Mouse (Mus musculus) midbrain, embryonic 15.5 days (tissue): ENCODE measurements around the gene Pigz. TPM values are rescaled to one million over a fixed set of nuclear protein-coding genes. Genes with fewer than 3 reads are reported as not detected.

Experiments
- ATAC-seq: fragments of 200-750 bp; cut with Nextera tagmentation; replicated peaks from 2 replicates; pipeline ENCODE4 v1.8.0; 2017; ENCODE audit warnings: moderate TSS enrichment
- H3K27ac ChIP-seq: fragments of 300-500 bp; sonication (generic); 2 replicates; pipeline ENCODE4 v1.5.1; 2015; ENCODE audit warnings: mild to moderate bottlenecking, inconsistent platforms
- H3K27me3 ChIP-seq: fragments of 300-500 bp; sonication (generic); replicated peaks from 2 replicates; pipeline ENCODE4 v1.6.1; 2015; ENCODE audit warnings: inconsistent platforms
- H3K36me3 ChIP-seq: fragments of 300-500 bp; sonication (generic); replicated peaks from 2 replicates; pipeline ENCODE4 v1.6.1; 2015; ENCODE audit warnings: inconsistent platforms
- H3K4me1 ChIP-seq: fragments of 300-500 bp; sonication (generic); 2 replicates; pipeline ENCODE4 v1.6.1; 2015; ENCODE audit warnings: inconsistent platforms
- H3K4me2 ChIP-seq: fragments of 300-500 bp; sonication (generic); 2 replicates; pipeline ENCODE4 v1.6.1; 2015; ENCODE audit warnings: inconsistent platforms, mild to moderate bottlenecking, moderate library complexity
- H3K4me3 ChIP-seq: fragments of 300-500 bp; sonication (generic); 2 replicates; pipeline ENCODE4 v1.5.1; 2015; ENCODE audit warnings: mild to moderate bottlenecking, inconsistent platforms
- H3K9ac ChIP-seq: fragments of 300-500 bp; sonication (generic); 2 replicates; pipeline ENCODE4 v1.6.1; 2015; ENCODE audit warnings: mild to moderate bottlenecking, inconsistent platforms
- H3K9me3 ChIP-seq: fragments of 300-500 bp; sonication (generic); 2 replicates; pipeline ENCODE4 v1.6.1; 2016; ENCODE audit warnings: inconsistent platforms
- WGBS: fragments of 180-500 bp; shearing (Covaris S2); methylation state at CpG from one replicate; pipeline ENCODE4 v1.1.7; 2015; ENCODE audit warnings: mixed read lengths; 5-methylcytosine and 5-hydroxymethylcytosine counted together
- polyA plus RNA-seq: library from polyadenylated mRNA; unstranded; fragments of >200 nt; fragmentation: Nextera tagmentation; extraction: Ambion mirVana; gene quantifications from 2 replicates; pipeline ENCODE4 v1.2.1, GENCODE M21; 2015

The Pigz gene
- 2.8 and 3.4 TPM in 2 replicates for polyA plus RNA-seq

- ATAC-seq: peak; percentile 10
- Histone ChIP-seq H3K4me2 (peak within 1 kb of the TSS; percentile 81), H3K4me3 (peak within 1 kb of the TSS; percentile 41), H3K27me3 (0 out of 2 replicates have a peak, but pooled peaks cover 3% of the 10 kb centered on the region), H3K27ac (peak within 1 kb of the TSS; percentile 91), H3K4me1 (peaks cover 34% of the 10 kb centered on the region), H3K36me3 (no peaks in the 10 kb centered on the region), H3K9me3 (no peaks in the 10 kb centered on the region), H3K9ac (peak within 1 kb of the TSS; percentile 54)
- 4% methylated on average over 42 of the region's 42 CpGs for WGBS
Observed at GRCm38 (mm10) chr16:31933751-31934549, at the start of gene Pigz. Pigz (plus strand) TSS chr16:31933851.

GRCm38 (mm10) chr16:31883902-31884301, 49.7 kb upstream of the Pigz start:
- no peaks in the 10 kb centered on the region for H3K36me3 ChIP-seq
- H3K4me3 ChIP-seq: no peak overlapping the region
- peak; percentile 57; the same call in 1 of the 2 replicates for ATAC-seq
- peaks cover 5% of the 10 kb centered on the region; the same call in 1 of the 2 replicates for H3K4me1 ChIP-seq
- no peaks in the 10 kb centered on the region for H3K27me3 ChIP-seq
- WGBS: 17% methylated on average over 6 of the region's 6 CpGs
- H3K9me3 ChIP-seq: no peaks in the 10 kb centered on the region
- H3K4me2 ChIP-seq: no peak overlapping the region
- H3K27ac ChIP-seq: no peak overlapping the region
- H3K9ac ChIP-seq: no peak overlapping the region

- Histone ChIP-seq H3K9me3 (no peaks in the 10 kb centered on the region), H3K36me3 (no peaks in the 10 kb centered on the region), H3K27ac (no peak overlapping the region), H3K4me1 (no peaks in the 10 kb centered on the region), H3K27me3 (no peaks in the 10 kb centered on the region), H3K4me3 (no peak overlapping the region), H3K4me2 (no peak overlapping the region), H3K9ac (no peak overlapping the region)
- 55% methylated on average over 7 of the region's 7 CpGs for WGBS
- ATAC-seq: no peak
Observed at GRCm38 (mm10) chr16:31890907-31891306, 42.7 kb upstream of the Pigz start.

- WGBS: 71% methylated on average over 5 of the region's 5 CpGs
- Histone ChIP-seq H3K36me3 (no peaks in the 10 kb centered on the region), H3K4me1 (peaks cover 16% of the 10 kb centered on the region), H3K4me2 (no peak overlapping the region), H3K4me3 (no peak overlapping the region), H3K9ac (no peak overlapping the region), H3K9me3 (no peaks in the 10 kb centered on the region), H3K27me3 (no peaks in the 10 kb centered on the region), H3K27ac (no peak overlapping the region)
- no peak for ATAC-seq
Observed at GRCm38 (mm10) chr16:31893396-31894141, 40.1 kb upstream of the Pigz start.

- Histone ChIP-seq H3K36me3 (no peaks in the 10 kb centered on the region), H3K27ac (peak overlapping the region; percentile 75), H3K27me3 (no peaks in the 10 kb centered on the region), H3K9me3 (no peaks in the 10 kb centered on the region), H3K4me3 (peak overlapping the region; percentile 31), H3K9ac (peak overlapping the region; percentile 44), H3K4me2 (peak overlapping the region; percentile 58), H3K4me1 (peaks cover 16% of the 10 kb centered on the region)
- 7% methylated on average over 29 of the region's 29 CpGs for WGBS
- peak; percentile 80 for ATAC-seq
Observed at GRCm38 (mm10) chr16:31896971-31897774, 36.5 kb upstream of the Pigz start.

DNA sequence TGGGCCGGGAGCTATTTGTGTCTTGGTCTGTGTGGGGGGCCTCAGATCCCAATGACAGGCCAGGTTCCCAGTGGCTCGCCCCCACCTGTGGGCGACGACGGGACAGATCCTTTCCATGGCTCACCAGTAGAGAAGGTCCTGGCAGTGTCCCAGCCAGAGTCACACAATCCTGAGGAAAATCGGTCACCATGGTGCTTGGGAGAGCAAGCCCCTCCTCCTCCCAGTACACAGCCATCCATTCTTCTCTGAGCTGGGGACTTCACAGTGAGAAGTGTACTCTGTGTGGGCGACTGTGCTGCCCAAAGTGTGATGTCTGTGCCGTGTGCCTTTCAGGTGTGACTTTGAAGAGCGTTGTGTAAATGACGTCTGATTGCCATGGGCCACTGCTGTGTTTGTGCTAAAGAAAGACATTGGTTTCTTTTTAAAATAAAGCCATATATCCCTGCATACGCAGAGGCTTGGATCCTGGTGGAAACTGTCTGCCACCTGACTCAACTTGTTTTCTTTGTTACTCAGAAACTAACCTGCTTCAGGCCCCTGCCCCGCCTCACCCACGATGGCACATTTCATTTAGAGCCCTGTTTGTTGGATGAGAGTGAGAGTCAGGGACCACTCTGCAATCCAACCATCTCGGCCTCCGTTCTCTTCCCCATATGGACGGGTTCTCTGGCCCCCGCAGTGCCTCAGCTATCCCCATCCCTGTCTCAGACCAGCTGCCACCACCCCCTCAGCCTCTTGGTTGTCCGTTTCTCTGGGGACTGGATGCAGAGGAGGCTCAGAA, 34.9 kb upstream of the Pigz start:
- H3K27ac ChIP-seq: peak overlapping the region; percentile 75
- WGBS: 71% methylated on average over 18 of the region's 18 CpGs
- no peaks in the 10 kb centered on the region for H3K27me3 ChIP-seq
- peaks cover 16% of the 10 kb centered on the region for H3K4me1 ChIP-seq
- no peaks in the 10 kb centered on the region for H3K9me3 ChIP-seq
- H3K4me2 ChIP-seq: no peak overlapping the region
- ATAC-seq: peak; percentile 62
- H3K9ac ChIP-seq: no peak overlapping the region
- no peak overlapping the region for H3K4me3 ChIP-seq
- H3K36me3 ChIP-seq: no peaks in the 10 kb centered on the region

- no peak for ATAC-seq
- Histone ChIP-seq H3K27ac (no peak overlapping the region), H3K4me2 (no peak overlapping the region), H3K27me3 (no peaks in the 10 kb centered on the region), H3K36me3 (no peaks in the 10 kb centered on the region), H3K4me1 (peaks cover 27% of the 10 kb centered on the region), H3K9ac (no peak overlapping the region), H3K9me3 (no peaks in the 10 kb centered on the region), H3K4me3 (no peak overlapping the region)
- WGBS: 82% methylated on average over 1 of the region's 1 CpGs
Observed at GRCm38 (mm10) chr16:31901886-31902285, 31.8 kb upstream of the Pigz start.

DNA sequence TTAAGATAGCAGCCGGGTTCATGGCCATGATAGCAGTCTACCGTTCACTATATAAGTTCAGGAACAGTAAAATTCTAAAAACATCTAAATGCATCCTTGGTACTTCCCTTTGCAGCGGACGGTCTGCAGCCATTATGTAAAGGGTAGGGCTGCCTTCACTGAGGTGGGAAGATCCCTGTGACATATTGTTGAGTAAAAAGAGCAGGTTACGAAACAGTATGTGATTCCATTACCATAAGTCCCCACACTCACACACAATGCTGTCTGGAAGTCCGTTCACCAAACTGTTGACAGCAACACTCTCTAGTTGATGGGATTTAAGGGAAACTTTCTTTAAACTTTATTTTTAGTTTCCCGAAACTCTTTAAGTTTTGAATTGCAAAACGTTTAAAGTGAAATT, 30.4 kb upstream of the Pigz start:
- Histone ChIP-seq H3K4me1 (peaks cover 17% of the 10 kb centered on the region), H3K4me3 (no peak overlapping the region), H3K27me3 (no peaks in the 10 kb centered on the region), H3K36me3 (no peaks in the 10 kb centered on the region), H3K9me3 (no peaks in the 10 kb centered on the region), H3K4me2 (no peak overlapping the region), H3K9ac (no peak overlapping the region), H3K27ac (no peak overlapping the region)
- ATAC-seq: no peak
- WGBS: 90% methylated on average over 8 of the region's 8 CpGs

DNA sequence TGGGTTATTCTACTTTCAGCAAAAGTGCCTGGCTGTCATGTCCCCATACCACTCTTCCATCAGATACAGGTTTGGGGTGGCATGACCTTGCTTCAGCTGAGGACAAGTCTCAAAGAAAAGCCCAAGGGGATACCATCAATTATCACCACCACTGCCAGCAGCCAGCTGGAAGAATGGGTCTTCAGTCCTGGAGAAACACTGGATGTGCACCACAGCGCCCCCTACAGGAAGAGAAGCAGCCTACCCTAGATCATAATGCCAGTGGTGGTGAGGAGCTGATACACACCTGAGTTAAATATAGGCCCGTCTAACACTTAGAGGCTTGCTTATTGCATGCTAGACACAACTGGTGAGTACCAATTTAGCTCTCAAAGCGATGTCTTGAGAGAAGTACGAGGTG, 28.3 kb upstream of the Pigz start:
- H3K9me3 ChIP-seq: no peaks in the 10 kb centered on the region

DNA sequence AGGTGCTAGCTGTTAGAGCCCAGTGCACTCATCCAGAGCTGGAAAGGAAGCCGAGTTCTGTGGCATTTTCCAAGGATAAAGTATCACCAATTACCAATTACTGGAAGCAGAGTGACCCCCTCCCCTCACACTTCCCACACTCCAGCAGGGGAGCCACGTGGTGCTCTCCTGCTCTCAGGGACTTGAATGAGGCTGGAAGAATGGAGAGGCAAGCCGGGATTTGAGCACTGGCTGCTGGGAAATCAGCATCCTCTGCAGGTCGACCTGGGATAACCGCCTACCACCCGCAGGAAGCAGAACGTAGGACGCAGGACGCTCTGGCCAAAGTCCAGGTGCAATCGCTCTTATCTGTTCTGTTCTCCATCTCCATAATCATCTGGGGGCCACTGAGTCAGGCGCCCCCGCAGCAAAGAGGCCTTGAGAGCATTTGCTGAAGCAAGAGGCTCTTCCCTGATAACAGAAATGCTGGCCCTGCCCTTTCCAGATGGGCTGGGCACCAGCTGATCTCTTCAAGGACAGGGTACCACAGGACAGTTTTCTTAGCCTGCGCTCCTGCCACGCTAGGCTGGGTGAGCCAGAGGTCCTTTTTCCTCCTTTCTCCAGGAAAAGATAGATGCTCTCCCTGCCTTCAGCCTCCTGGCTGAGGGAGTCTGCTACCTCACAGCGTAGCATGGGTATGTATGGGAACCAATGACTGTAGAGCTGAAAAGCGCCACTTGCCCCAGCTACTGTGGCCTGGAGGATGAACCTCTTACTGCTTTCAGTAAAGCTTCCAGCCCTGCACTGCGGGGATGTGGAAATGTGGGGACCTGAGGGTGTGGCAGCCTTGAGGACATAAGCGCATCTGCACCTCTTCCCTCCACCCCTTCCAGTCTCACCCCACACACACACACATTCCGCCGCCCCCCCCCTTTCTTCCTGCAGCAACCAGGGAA, 27.5 kb upstream of the Pigz start:
- H3K9ac ChIP-seq: no peak overlapping the region

More for the DNA sequence above, 28.3 kb upstream of the Pigz start:
- no peaks in the 10 kb centered on the region for H3K36me3 ChIP-seq
- H3K27me3 ChIP-seq: no peaks in the 10 kb centered on the region
- ATAC-seq: no peak
- H3K4me2 ChIP-seq: no peak overlapping the region
- peaks cover 15% of the 10 kb centered on the region for H3K4me1 ChIP-seq
- H3K9ac ChIP-seq: no peak overlapping the region
- 82% methylated on average over 4 of the region's 4 CpGs for WGBS
- no peak overlapping the region for H3K4me3 ChIP-seq
- no peak overlapping the region for H3K27ac ChIP-seq

More for the DNA sequence above, 27.5 kb upstream of the Pigz start:
- peak overlapping the region; percentile 36 for H3K4me2 ChIP-seq
- peak overlapping the region; percentile 32 for H3K27ac ChIP-seq
- H3K4me3 ChIP-seq: 0 out of 2 replicates have a peak overlapping the region, but pooled peaks have one; percentile 13
- H3K36me3 ChIP-seq: no peaks in the 10 kb centered on the region
- H3K4me1 ChIP-seq: peaks cover 15% of the 10 kb centered on the region
- no peaks in the 10 kb centered on the region for H3K27me3 ChIP-seq
- H3K9me3 ChIP-seq: no peaks in the 10 kb centered on the region
- peak; percentile 55 for ATAC-seq
- WGBS: 33% methylated on average over 20 of the region's 20 CpGs
